Mouse (Mus musculus): Measurements from ENCODE around the gene Ipo9.

- TF ChIP-seq CTCF (IDR thresholded peaks at IDR 0.05; ENCODE audit: low read depth) (no peak), EP300 (optimal IDR thresholded peaks at IDR 0.05) (no peak)
These were observed 21.3 kb downstream of the Ipo9 start for GRCm38 (mm10) chr1:135408973-135409372.

Data from stomach, postnatal 0 days (tissue).